Mouse (Mus musculus): ENCODE results near the gene Zfp341. TPM values are rescaled to one million over a fixed set of nuclear protein-coding genes. Genes with fewer than 3 reads are reported as not detected.

The Zfp341 gene
- total and polyA plus RNA-seq, 3 experiments: 2.0 to 6.3 TPM; not detected in 1

DNA sequence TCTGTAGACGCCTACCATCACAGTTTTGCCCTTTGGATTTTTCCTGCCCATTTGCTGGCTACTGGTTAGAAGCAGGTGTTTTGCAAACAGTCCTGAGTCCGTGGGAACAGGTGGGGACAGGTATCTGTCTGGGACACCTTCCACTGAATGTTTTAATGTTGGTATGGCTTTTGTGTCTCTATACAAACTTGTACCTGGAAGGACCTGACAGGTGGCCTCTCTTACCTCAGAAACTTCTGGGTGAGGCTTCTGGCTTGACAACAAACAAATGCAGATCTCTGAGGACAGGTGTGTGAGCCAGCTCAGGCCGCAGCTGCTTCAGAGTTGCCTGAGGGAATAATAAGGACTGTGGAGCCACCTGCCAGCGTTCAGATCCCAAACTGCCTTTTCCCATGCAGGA, 26.0 kb downstream of the Zfp341 start:
- Histone ChIP-seq H3K9me3 (replicated peaks; ENCODE audit: insufficient read depth, low read length) (no peaks in the 10 kb centered on the region), H3K9ac (ENCODE audit: control insufficient read depth, low read depth, low read length, poor library complexity, severe bottlenecking) (no peak overlapping the region), H3K4me1 (ENCODE audit: control insufficient read depth in 1 of 2, insufficient read depth in 2 of 2, low read length in 2 of 2) (peaks cover 2 to 15% of the 10 kb centered on the region in 2 experiments; a peak in 3 of 4 replicates), H3K36me3 (ENCODE audit: control insufficient read depth in 1 of 2, insufficient read depth in 2 of 2, low read length in 2 of 2) (peaks cover 0 to 14% of the 10 kb centered on the region in 2 experiments; a peak in 2 of 4 replicates), H3K4me3 (ENCODE audit: control insufficient read depth in 1 of 2, insufficient read depth in 1 of 2, low read depth in 2 of 2, low read length in 2 of 2) (no peak overlapping the region), H3K79me2 (ENCODE audit: control insufficient read depth, insufficient read depth, low read length, poor library complexity) (no peaks in the 10 kb centered on the region), H3K27me3 (ENCODE audit: control insufficient read depth in 1 of 2, insufficient read depth in 2 of 2, low read length in 2 of 2) (no peaks in the 10 kb centered on the region), H3K27ac (ENCODE audit: control insufficient read depth, low read depth, low read length) (no peak overlapping the region)
- no peak for TF ChIP-seq TBP (IDR thresholded peaks at IDR 0.05; ENCODE audit: low read depth, low read length)
- TF ChIP-seq ZKSCAN1 (IDR thresholded peaks at IDR 0.05; ENCODE audit: low read depth, low read length): no peak
- no peak for TF ChIP-seq ETS1 (IDR thresholded peaks at IDR 0.05; ENCODE audit: low read depth, low read length)
- TF ChIP-seq MXI1 (IDR thresholded peaks at IDR 0.05; ENCODE audit: low read depth, low read length): no peak
- no peak for TF ChIP-seq POLR2AphosphoS5 (IDR thresholded peaks at IDR 0.05; ENCODE audit: borderline replicate concordance, low read depth, low read length)
- TF ChIP-seq POLR2AphosphoS2 (IDR thresholded peaks at IDR 0.05; ENCODE audit: low read length): no peak
- no peak for TF ChIP-seq MYC (IDR thresholded peaks at IDR 0.05; ENCODE audit: low read depth, low read length)
- no peak for TF ChIP-seq CHD1 (IDR thresholded peaks at IDR 0.05; ENCODE audit: low read depth, low read length)
- TF ChIP-seq MYB (IDR thresholded peaks at IDR 0.05; ENCODE audit: low read depth, low read length): no peak
- no peak for TF ChIP-seq ELF1 (IDR thresholded peaks at IDR 0.05; ENCODE audit: low read depth, low read length)
- TF ChIP-seq SMC3 (IDR thresholded peaks at IDR 0.05; ENCODE audit: low read depth, low read length): no peak
- TF ChIP-seq JUND (IDR thresholded peaks at IDR 0.05; ENCODE audit: low read depth, low read length): no peak
- no peak for TF ChIP-seq MAZ (IDR thresholded peaks at IDR 0.05; ENCODE audit: low read depth, low read length)
- TF ChIP-seq ZMIZ1 (IDR thresholded peaks at IDR 0.05; ENCODE audit: low read depth, low read length): no peak
- TF ChIP-seq TCF12 (IDR thresholded peaks at IDR 0.05; ENCODE audit: low read depth, low read length): no peak
- no peak for TF ChIP-seq HCFC1 (IDR thresholded peaks at IDR 0.05; ENCODE audit: low read depth, low read length)
- TF ChIP-seq MAFK (IDR thresholded peaks at IDR 0.05; ENCODE audit: borderline replicate concordance, low read depth, low read length): no peak
- no peak for TF ChIP-seq UBTF (IDR thresholded peaks at IDR 0.05; ENCODE audit: borderline replicate concordance, insufficient read depth, low read depth, low read length)
- no peak for DNase-seq (ENCODE audit: low read depth, low spot score)

DNA sequence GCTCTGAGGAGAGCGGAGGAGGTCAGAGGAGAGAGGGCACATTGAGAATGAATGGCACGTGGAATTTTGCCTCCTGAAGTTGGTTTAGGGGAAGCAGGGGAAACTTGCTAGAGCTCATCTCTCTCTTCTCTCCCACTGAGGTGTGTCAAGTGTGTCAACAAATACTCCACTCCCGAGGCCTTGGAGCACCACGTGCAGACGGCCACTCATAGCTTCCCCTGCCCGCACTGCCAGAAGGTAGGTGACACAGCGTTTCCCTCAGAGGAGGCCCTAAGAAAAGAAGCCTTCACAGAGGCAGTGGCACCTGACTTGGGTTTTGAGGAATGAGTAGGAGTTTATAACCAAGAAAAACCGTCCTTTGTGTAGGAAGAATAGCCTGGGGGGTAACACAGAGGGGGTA, 28.1 kb downstream of the Zfp341 start:
- no peaks in the 10 kb centered on the region for H3K79me2 ChIP-seq (ENCODE audit: control insufficient read depth, insufficient read depth, low read length, poor library complexity)
- no peak overlapping the region for H3K9ac ChIP-seq (ENCODE audit: control insufficient read depth, low read depth, low read length, poor library complexity, severe bottlenecking)
- H3K36me3 ChIP-seq (ENCODE audit: control insufficient read depth in 1 of 2, insufficient read depth in 2 of 2, low read length in 2 of 2): peaks cover 0 to 14% of the 10 kb centered on the region in 2 experiments; a peak in 2 of 4 replicates
- H3K4me1 ChIP-seq (ENCODE audit: control insufficient read depth in 1 of 2, insufficient read depth in 2 of 2, low read length in 2 of 2): peaks cover 2 to 15% of the 10 kb centered on the region in 2 experiments; a peak in 3 of 4 replicates
- DNase-seq (ENCODE audit: low read depth, low spot score): no peak
- no peaks in the 10 kb centered on the region for H3K27me3 ChIP-seq (ENCODE audit: control insufficient read depth in 1 of 2, insufficient read depth in 2 of 2, low read length in 2 of 2)
- no peak for TF ChIP-seq E2F4 (IDR thresholded peaks at IDR 0.05; ENCODE audit: borderline replicate concordance, low read depth, low read length)
- no peak for TF ChIP-seq MXI1 (IDR thresholded peaks at IDR 0.05; ENCODE audit: low read depth, low read length)
- no peak for TF ChIP-seq TAL1 (IDR thresholded peaks at IDR 0.05; ENCODE audit: low read length)
- TF ChIP-seq CTCF (IDR thresholded peaks at IDR 0.05 in 2 of 3, conservative IDR thresholded peaks at IDR 0.05 in 1 of 3; ENCODE audit: control insufficient read depth in 1 of 3, insufficient read depth in 1 of 3, low read depth in 2 of 3, low read length in 3 of 3, poor library complexity in 1 of 3, severe bottlenecking in 1 of 3): no peak
- no peak for TF ChIP-seq KAT2A (conservative IDR thresholded peaks at IDR 0.05; ENCODE audit: low read depth, low read length)
- no peak for TF ChIP-seq RCOR1 (IDR thresholded peaks at IDR 0.05; ENCODE audit: low read depth, low read length)
- no peak for TF ChIP-seq CHD2 (IDR thresholded peaks at IDR 0.05; ENCODE audit: low read length)
- TF ChIP-seq BHLHE40 (IDR thresholded peaks at IDR 0.05; ENCODE audit: borderline replicate concordance, low read depth, low read length): no peak
- no peak for TF ChIP-seq RAD21 (IDR thresholded peaks at IDR 0.05; ENCODE audit: low read depth, low read length)
- no peak for TF ChIP-seq MAFK (IDR thresholded peaks at IDR 0.05; ENCODE audit: borderline replicate concordance, low read depth, low read length)
- TF ChIP-seq TCF12 (IDR thresholded peaks at IDR 0.05; ENCODE audit: low read depth, low read length): no peak
- no peak for TF ChIP-seq NRF1 (IDR thresholded peaks at IDR 0.05; ENCODE audit: insufficient read depth, low read depth, low read length, poor library complexity, severe bottlenecking)
- no peak for TF ChIP-seq ETS1 (IDR thresholded peaks at IDR 0.05; ENCODE audit: low read depth, low read length)
- no peak for TF ChIP-seq ZC3H11A (IDR thresholded peaks at IDR 0.05; ENCODE audit: low read depth, low read length)
- no peak for TF ChIP-seq USF1 (IDR thresholded peaks at IDR 0.05; ENCODE audit: low read depth, low read length)
- TF ChIP-seq GABPA (IDR thresholded peaks at IDR 0.05; ENCODE audit: low read depth, low read length): no peak
- H3K27ac ChIP-seq (ENCODE audit: control insufficient read depth, low read depth, low read length): no peak overlapping the region
- H3K9me3 ChIP-seq (replicated peaks; ENCODE audit: insufficient read depth, low read length): no peaks in the 10 kb centered on the region
- H3K4me3 ChIP-seq (ENCODE audit: control insufficient read depth in 1 of 2, insufficient read depth in 1 of 2, low read depth in 2 of 2, low read length in 2 of 2): no peak overlapping the region
